Mouse (Mus musculus) lung, postnatal 4 days (tissue): ENCODE measurements around the gene Zfp280c.
A peak's percentile ranks its signal among the peaks of the same experiment; 100 is the strongest.

Experiments used
- DNase-seq, 2 experiments: peaks; one replicate each; pipeline ENCODE4 v3.0.0; 2021

Gene Zfp280c

DNA sequence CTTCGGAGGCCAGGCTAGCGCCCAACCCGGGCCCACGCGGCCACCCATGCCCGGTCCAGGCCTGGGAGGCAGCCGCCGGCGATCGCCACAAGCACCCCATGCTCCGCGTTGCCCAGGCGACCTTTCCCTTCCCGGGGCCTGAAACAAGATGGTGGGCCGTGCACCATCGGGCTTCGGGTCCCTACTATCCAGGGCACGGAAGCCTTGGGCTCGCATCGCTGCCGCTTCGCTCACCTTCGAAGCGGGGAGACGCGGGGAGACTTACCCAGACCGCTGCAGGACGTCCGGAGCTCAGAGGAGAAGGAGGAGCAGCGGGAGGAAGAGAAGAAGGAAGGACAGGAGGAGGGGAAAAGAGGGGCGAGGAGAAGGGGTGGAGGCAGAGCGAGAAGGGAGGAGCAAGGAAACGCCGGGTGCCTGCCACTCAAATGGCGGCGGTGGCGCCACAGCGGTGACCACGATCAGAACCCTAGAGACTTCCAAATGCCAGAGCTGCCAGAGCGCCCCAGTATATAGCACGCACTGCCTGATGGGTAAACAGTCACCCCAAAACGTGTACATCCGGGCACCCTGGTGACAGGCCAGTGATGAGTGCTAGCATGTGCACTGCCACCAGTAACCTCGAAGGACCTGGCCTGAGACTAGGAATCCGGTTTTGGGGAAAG is at the start of gene Zfp280c:
Zfp280c (minus strand) TSS at position 406 of the 662 bp plus-strand sequence.
- DNase-seq = peak; percentile 74

DNA sequence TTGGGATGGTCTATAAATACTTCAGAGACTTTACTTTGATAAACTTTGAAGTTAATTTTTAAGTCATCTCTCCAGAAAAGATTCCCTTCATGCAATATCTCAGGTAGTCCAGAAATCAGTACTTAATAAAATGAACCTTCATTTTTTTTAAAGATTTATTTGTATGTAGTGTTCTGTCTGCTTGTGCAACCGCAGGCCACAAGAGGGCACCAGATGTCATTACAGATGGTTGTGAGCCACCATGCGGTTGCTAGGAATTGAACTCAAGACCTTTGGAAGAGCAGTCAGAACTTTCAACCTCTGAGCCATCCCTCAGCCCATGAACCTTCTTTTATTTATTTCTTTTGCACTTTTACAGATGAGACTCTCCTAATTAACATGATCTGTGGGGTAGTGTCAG is 42.7 kb upstream of the Zfp280c start:
- no peak for DNase-seq

DNA sequence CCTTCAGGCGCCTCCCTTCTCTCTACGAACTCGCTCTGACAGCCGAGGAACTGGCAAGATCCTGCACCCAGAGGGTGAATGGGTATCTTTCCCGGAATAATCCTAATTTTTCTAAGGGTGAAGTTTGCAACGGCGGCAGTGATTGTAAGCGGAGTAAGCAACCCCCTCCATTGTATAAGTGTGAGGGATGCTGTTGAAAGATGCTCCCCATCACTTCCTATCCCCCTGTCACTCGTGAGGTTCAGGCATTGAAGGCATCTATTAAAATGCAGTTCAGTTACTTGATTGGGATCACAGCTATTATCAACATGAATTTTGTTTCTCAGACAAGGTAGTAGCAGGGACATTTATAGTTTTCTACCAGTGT is 29.7 kb upstream of the Zfp280c start:
- no peak for DNase-seq

DNA sequence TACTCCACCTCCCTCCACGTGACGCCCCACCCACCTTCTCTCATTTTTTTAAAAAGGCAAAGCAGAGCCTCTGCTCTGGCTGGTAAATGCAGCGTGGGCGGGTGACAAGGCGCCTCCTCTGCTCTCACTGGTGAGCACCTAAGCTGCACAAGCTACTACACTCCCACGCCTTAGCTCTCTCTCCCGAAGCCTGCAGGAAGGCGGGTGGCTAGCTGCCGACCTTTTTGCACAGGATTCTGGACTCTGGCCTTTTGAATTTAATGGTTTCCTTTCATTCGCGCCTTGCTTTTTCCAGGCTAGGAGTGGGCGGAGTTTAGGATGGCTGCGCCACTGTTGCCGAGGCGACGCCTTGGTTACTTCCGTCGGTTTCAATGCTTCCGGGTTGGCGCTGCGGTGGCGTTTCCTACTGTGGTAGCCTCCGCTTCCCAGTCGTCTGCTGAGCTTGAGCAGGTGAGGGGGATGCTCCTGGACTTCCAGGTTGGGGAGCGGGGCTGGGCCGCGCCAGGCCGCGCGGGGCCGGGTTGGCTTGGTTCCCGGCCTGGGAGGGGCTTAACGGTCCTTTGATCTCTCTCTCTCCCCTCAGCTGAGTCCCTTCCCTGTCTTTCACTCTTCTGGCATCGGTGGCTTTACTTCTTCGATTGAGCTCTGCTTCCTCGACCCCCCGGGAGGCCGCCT is 29.2 kb upstream of the Zfp280c start, which contains the start of gene Slc25a14:
Slc25a14 (plus strand) TSS at position 35 of the 675 bp plus-strand sequence.
- DNase-seq = peak; percentile 79 to 80

DNA sequence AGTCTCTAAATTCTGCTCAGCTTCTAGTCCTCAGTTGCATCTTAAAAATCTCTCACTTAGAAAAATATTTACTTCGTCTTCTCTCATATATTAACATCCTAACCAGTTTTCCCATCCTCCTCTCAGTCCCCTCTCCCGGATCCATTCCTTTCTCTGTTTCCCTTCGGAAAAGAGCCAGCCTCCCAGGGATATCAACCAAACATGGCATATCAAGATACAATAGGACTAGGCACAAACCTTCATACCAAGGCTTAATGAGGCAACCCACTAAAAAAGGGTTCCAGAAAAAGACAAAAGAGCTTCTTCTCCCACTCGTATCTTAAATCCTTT is 28.7 kb upstream of the Zfp280c start:
- DNase-seq = no peak

DNA sequence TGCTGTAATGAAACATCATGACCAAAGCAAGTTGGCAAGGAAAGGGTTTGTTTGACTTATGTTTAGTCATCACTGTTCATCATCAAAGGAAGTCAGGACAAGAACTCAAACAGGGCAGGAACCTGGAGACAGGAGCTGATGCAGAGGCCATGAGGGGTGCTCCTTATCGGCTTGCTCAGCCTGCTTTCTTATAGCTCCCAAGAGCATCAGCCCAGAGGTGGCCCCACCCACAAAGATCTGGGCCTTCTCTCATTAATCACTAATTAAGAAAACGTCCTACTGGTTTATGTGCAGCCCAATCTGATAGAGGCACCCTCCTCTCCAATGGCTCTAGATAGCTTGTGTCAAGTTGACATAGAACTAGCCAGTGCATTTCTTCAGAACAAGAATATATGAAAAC is 10.6 kb upstream of the Zfp280c start:
- no peak for DNase-seq

DNA sequence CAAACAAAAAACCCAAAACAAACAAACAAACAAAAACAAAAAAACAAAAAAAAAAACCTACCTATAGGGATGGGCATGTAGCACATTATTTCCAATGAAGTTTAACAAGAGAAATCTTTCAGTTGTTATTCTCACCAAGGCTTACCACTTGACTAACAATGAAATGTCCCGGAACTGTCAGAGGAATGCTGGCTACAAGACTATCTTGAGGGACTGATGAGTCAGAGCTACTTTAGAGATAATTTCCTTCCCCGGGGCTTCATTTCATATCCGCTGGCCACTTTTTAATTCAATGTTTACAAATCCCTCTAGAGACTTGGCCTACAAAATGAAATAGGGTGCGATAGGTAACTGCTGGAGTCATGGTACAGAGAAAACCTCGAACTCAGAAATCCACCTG is 2.6 kb upstream of the Zfp280c start:
- DNase-seq = no peak

DNA sequence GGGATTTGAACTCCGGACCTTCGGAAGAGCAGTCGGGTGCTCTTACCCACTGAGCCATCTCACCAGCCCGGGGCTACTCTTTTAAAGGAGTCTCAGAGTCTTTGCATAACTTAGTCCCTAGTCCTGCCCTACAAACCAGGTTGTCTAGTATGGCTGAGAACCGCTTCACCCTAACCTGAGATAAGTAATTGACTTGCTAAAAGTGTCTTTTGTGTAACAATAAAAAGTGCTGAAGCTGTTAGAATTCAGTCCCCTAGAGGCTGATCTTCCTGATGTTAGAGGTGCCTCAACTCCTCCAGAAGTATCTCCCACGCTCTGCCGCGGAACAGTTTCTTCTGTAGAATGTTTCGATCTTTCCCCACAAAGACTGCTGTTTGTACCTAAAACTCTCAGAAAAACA is 1.7 kb upstream of the Zfp280c start:
- DNase-seq = no peak

DNA sequence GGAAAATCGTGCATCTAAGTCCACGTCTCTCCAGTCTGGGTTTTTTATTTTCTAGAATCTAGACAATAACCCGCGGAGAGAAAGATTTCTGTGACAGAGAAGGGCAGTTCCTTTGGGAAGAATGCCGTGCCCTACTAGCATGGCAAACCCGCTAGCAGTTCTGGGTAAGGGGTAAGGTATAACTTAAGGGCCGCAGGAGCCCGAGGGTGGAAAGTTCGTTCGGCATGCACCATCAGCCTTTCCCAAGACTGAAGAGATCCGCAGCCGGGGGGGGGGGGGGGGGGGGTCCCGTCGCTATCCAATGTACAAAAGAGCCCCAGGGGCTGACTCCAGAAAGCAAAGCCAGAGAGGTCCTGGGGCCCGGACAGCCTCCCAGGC is 594 bp downstream of the Zfp280c start:
- no peak for DNase-seq

DNA sequence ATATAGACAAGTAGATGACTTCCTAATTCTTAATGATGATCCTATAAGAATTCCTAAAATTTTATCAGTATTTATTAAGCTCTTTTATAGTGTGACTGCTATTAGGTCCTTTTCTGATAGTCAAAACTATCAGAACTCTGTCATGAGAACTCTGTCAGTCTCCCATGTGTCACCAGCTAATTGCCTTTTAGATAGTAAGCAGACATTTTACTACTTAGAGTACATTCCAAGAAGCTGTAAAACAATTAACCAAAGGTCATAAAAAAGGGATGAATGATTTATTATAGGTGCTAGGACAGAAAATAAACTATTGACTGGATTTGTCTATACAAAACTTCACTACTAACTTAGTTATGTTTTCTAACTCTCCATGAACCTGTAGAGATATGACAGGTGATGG is 11.0 kb downstream of the Zfp280c start:
- DNase-seq = no peak

DNA sequence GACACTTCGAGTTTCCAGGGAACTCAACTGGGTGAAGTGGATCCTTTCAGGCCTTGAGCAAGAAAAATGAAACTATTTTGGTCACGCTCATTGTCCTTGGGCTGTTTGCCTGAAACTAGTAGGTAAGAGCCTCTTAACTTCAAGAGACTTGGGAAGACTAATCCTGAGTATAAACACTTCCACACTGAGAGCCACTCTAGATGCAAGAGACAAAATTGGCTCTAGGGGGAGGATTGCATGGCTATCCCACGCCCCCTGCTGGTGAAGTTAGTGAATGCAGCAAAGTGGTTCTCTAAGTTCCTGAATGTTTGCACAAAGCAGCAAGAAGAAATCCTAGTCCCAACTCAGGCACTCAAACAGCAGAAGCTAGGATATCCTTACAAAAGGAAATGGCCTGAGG is 62.1 kb downstream of the Zfp280c start:
- peak; percentile 64 to 81 for DNase-seq

DNA sequence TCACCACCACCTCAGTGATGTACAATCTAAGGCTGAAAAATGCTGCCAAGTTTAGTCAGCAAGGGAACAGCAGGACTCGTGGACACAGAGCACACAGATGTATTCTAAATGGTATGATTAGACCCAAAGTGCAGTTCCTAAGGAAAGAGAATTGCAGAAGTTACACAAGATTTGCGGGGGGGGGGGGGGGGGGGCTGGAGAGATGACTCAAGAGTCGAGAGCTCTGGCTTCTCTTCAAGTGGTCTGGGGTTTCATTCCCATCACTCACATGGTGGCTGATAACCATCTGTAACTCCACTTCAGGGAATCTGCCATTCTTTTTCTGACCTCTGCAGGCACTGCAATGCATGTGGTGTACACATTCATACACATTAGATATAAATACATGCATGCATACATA is 67.9 kb downstream of the Zfp280c start:
- DNase-seq = no peak

DNA sequence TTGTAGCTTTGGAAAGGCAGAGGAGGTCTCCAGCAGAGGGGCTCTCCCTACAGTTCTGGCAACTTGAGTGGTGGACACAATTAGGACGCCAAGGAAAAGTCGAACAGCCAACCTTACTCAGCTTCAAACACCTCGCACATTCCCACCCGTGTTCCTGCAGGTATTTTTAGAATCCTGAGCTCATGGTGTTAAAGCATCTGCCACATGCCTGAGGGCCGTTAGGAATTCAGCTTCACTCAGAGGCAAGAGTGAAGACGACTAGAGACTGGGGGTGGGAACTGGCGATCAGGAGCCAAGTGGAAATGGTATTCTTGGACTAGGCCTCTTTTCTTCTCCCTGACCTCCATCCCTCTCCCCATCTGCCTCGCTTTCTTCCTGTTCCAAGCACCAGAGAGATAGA is 68.4 kb downstream of the Zfp280c start:
- DNase-seq = no peak

DNA sequence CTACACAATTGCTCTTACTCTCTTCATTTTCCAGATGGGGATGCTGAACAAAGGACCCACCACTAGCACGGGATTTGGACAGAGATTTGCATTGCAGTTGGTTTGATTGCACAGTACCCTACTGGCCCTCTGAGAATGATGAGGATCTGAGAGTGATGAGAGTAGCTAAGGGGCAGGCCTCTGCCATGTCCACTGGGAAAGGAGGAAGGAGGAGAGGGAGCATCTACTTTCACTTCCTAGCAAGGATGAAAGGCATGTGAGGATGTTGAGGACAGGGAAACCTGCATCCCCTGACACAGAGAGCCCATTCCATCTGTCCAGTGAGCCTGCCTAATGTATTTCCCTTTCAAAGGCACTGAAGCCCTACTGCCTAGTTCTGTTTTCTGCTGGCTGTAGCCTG is 69.0 kb downstream of the Zfp280c start:
- no peak for DNase-seq

DNA sequence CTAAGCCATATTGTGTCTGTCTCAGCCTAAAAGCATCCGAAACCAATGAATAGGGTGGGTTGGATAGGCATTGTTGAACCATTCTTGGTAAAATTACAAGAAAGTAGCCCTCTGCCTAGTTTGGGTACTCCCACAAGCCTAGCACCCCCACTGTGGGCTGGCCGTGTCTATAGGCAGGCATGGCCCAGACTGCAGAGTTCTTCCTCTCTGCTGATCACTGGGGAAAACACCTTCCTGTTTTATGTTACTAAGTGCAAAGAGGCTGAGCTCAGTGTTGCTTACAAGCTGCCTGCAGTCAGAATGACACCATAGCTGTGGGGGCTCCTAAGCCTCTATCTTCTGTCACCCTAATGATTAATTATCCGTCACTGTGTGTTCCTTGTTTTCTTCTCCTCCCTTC is 70.8 kb downstream of the Zfp280c start:
- no peak for DNase-seq

DNA sequence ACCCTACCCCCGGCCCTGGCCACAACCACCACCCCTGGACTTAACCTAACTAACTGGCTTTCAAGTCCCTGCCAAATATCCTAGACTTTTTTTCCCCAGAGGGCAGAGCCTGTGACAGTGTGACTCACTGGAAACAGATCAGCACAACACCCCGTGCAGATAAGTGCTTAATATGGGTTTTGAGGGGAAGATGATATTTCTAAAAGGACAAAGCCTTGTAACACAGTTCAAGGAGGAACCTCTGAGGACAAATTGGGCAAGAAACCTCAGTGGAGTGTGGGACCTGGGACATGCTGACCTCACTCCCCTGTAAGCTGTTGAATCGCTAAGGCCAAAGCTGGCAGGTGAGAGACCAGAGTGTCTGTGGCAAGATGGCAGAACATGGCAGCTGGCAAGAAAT is 72.7 kb downstream of the Zfp280c start:
- no peak for DNase-seq

DNA sequence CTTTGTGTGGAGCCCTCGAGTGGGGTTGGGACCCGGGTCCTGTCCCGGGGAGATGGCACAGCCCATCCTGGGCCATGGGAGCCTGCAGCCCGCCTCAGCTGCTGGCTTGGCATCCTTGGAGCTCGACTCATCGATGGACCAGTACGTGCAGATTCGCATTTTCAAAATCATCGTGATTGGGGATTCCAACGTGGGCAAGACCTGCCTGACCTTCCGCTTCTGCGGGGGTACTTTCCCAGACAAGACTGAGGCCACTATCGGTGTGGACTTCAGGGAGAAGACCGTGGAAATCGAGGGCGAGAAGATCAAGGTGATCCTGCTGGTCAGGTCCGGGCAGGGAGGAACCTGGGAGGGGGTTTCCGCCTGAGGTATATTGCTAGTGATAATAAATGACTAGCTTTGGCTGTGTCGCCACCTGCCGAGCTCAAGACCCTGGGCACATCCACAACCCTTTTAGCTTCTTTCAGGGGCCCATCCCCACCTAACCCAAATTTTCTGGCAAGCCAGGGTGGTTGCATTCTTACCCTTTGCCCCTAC is 74.7 kb downstream of the Zfp280c start:
- DNase-seq = no peak

DNA sequence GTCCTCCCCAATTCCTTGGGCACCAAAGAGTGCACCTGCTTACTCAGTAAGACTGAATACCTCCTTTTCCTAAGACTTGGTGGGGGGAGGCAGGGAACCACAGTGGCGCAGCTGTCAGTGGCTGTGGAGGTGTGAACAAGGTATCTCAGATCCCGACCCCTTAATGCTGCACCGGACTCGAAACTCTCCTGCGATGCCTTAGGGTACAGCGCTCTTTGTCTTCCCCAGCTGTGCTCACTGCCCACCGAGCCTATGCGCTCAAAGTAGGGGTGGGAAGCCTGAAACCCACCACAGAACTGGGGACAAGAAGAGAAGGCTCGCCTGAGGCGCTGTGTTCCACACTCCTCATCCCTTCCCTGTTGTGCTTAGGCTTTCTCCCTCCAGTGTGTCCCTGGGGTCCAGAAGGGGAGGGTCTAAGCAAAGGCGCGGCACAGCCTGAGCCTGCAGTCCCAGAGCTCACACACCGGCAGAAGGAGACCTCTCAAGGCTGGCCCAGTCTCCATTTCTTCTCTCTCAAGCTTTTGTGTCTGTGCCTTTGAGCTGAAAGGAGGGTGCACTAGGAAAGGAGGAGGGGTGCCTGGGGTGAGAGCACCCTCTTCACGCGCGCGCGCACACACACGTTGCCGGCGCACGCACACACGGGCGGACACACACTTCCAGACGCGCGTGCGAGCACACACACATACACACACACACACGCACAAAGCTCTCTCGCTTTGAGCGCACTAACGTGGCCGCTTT is 75.3 kb downstream of the Zfp280c start, which contains the start of gene Rab33a:
Rab33a (plus strand) TSS at position 478 of the 741 bp plus-strand sequence.
- DNase-seq = peak in 1 of 2 experiments; percentile 24

DNA sequence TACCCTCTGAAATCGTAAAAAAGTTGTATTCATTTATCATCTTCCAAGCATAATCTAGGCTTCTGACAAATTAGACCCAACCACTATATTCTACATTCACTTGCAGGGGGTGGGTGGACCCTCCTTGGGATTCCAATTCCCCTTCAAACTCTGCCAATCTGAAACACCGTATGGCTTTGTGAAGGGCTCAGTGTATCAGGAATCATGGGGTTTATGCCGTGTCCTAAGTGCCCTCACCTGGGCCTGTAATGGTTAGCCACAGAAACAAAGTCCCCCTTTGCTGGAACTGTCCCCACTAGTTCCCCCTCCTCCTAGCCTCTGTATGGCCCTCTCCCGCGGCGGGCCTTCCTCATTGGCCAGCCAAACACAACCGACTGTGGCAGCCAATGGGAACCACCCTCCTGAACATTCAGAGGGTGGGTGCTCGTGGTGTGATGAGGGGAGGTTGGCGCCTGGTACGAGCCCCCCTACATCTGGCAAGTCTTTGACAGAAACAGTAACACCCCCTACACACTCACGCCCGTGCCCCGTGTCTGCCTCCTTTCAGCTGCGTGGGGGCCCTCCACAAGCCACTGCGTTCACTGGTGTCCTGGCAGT is 76.0 kb downstream of the Zfp280c start:
- DNase-seq = no peak

DNA sequence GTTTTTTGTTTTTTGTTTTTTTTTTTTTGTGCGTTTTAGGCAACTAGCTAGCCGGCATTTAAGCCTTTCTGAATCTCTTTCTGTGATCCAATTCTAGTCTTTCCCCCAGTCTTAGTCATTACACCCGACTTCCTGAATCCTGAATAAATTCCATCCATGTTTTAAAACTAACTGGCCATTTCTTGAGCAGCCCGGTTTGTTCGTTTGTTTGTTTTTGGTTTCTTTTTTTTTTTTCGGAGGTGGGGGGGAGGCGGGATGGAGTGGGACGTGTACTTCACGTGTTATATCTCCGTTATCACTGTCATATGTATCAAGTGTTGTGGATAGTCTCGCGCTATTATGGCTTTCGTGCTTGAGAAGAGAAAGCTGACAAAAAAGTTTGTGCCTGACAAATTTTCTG is 80.5 kb downstream of the Zfp280c start:
- no peak for DNase-seq

DNA sequence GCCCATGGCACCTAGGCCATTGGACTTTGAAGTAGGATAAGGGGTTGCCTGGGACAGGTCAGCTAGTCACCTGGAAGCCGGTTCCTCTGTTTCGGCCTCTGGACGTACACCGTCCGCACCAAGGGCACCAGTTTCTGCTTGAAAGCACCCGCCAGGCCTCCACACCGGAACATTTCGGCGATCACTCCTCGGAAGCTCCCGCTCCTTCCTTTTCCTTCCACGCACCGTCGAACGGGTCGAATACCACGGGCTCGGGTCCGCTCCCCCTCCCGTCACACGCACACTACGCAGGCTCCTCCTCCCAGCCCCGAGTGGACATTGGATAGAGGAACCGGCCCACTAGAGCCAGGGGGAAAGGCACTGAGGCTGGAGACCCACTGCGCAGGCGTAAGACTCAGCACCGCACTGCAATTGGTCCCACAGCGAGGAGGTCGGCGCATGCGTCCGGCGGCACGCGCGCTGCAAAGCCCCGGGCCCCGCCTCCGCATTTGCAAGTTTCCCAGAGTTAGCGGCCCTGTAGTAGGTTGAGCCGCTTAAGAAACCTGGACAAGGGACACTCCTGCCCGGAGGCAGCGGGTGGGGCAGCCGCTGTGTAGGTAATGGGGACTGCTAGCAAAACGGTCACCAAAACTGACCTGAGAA is 81.0 kb downstream of the Zfp280c start, which contains the start of gene Aifm1:
Aifm1 (minus strand) TSS at position 398 of the 642 bp plus-strand sequence.
- DNase-seq = peak; percentile 94 to 97

DNA sequence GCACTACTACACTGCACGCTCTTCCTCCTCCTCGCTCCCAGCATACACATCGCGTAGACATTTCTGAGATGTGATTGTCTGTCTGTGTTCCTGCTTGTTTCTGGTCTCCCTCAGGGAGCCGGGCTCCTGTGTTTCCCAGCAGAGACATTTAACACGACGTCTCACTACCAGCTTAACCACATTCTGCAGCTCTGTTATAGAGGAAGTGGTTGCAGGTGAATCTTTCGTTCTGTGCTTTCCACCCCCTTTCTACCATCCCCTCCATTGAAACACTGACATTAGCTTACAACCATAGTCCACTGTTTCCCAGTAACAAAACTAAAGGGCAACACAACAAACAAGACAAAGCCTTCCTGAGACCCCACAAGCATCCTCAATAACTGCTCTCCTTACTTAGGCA is 100.5 kb downstream of the Zfp280c start:
- no peak for DNase-seq
